In the genomic region with DNA sequence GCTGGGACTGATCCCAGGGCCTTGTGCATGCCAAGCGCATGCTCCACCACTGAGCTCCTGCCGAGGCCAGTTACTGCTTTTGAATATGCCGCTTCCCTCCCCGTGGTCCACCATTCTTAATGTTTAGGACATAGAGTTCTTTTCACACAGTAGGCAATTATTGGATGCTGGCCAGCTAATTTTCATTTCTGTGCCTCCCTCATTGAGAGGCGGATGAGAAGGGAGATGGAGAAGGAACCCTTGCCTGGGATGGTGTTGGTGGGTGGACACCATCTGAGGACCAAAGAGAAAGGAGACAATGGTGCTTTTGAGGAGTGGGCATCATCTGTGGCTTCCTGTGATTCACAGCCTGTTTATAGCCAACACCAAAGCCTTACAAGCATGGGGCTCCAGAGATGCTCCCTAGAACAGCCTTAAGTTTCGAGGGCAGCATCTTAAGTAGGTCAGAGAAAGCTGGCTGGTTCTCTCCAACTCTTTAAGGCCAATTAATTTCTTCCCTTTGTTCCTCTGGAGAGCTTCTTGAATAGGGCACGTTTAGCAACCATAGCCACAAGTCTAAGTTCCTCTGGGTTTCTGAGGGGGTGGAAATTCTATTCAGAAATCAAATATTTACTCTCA, we compare ENCODE assay signal across 8 mouse cellular contexts. TPM values are rescaled to one million over a fixed set of nuclear protein-coding genes. Genes with fewer than 3 reads are reported as not detected.
A peak's percentile ranks its signal among the peaks of the same experiment; 100 is the strongest.
DNase-seq lines count a peak whose midpoint lies in the region; ATAC-seq lines count a peak whose summit lies in the region.

No protein-coding gene starts in this region.

- ATAC-seq in midbrain, embryonic 12.5 days (ENCODE audit: low FRiP score, low read depth), result peak; percentile 38
- ATAC-seq in monocyte, adult 5-6 weeks (replicated peaks; ENCODE audit: insufficient number of reproducible peaks, low FRiP score, low TSS enrichment, poor library complexity, severe bottlenecking), result no peak

- no peaks in the 10 kb centered on the region for H3K36me3 ChIP-seq in midbrain, embryonic 12.5 days

- no peak overlapping the region for H3K4me2 ChIP-seq in midbrain, embryonic 12.5 days (replicated peaks)

- H3K27me3 ChIP-seq in midbrain, embryonic 12.5 days, result no peaks in the 10 kb centered on the region

- no peak overlapping the region for H3K4me3 ChIP-seq in midbrain, embryonic 12.5 days

- no peaks in the 10 kb centered on the region for H3K9me3 ChIP-seq in midbrain, embryonic 12.5 days

- H3K27ac ChIP-seq in midbrain, embryonic 12.5 days (replicated peaks), result peak overlapping the region; percentile 75

- H3K9ac ChIP-seq in midbrain, embryonic 12.5 days (replicated peaks), result no peak overlapping the region

- peak; percentile 82 for DNase-seq in heart, adult 11 months
- no peak for DNase-seq in heart, postnatal 10 days
- DNase-seq in cerebellum, adult 9-11 months, result peak; percentile 36
- peak; percentile 43 to 47 for DNase-seq in frontal cortex, postnatal 36 days (ENCODE audit: low spot score in 2 of 2)
- DNase-seq in natural killer cell, adult 2 months (ENCODE audit: low spot score in 2 of 2), result no peak
- no peak for DNase-seq in ovary, postnatal 14 days (ENCODE audit: low spot score)

- intact Hi-C loops in heart, postnatal 10 days (cut with DNase I), result no loop called here

- H3K4me1 ChIP-seq in midbrain, embryonic 12.5 days, result peaks cover 25% of the 10 kb centered on the region

- 46% methylated on average over 7 of the region's 7 CpGs for WGBS in midbrain, embryonic 12.5 days

RNA-seq across cellular contexts. Expression of gene Hepacam, which starts 8.3 kb away (rescaled TPM):
- total RNA-seq in heart, postnatal 10 days (2021), result under 1 TPM in 1 of 2 experiments, not detected in 1; 0.24 TPM
- 0.26 TPM in 2 replicates for polyA plus RNA-seq in midbrain, embryonic 12.5 days (2016; fragmentation: Nextera tagmentation; extraction: Ambion mirVana)
- not detected in 3 replicates for total RNA-seq in monocyte, adult 5-6 weeks (2017)

RNA-seq across cellular contexts. Expression of gene Ccdc15, which starts 10.6 kb away (rescaled TPM):
- total RNA-seq in heart, postnatal 10 days (2021), result 1 to 10 TPM; 2.3 to 2.9 TPM
- polyA plus RNA-seq in midbrain, embryonic 12.5 days (2016; fragmentation: Nextera tagmentation; extraction: Ambion mirVana), result 11.3 and 13.5 TPM in 2 replicates
- total RNA-seq in monocyte, adult 5-6 weeks (2017), result 2.0 to 13.8 TPM (median 2.8 TPM) in 3 replicates

RNA-seq across cellular contexts. Expression of gene Robo4, which starts 42.9 kb away (rescaled TPM):
- total RNA-seq in heart, postnatal 10 days (2021), result 10 to 100 TPM; 40.9 to 50.6 TPM
- polyA plus RNA-seq in midbrain, embryonic 12.5 days (2016; fragmentation: Nextera tagmentation; extraction: Ambion mirVana), result 6.1 and 6.2 TPM in 2 replicates
- total RNA-seq in monocyte, adult 5-6 weeks (2017), result not detected in 3 replicates

Comparison
In these comparisons a context has a peak if more than half of its experiments do, and no peak if none do; other contexts are left out.
1. DNase-seq: peak in heart, adult 11 months (single experiment), cerebellum, adult 9-11 months (single experiment) and frontal cortex, postnatal 36 days (2 of 2); none in heart, postnatal 10 days (0 of 2), natural killer cell, adult 2 months (0 of 2) and ovary, postnatal 14 days (single experiment).
2. RNA of gene Robo4, which starts 42.9 kb away (total RNA-seq): 40.9 to 50.6 TPM in heart, postnatal 10 days; not detected in monocyte, adult 5-6 weeks; every median in the first group is over 10 times any median in the second.